Mouse (Mus musculus): ENCODE results near the gene Rps19bp1. TPM values are rescaled to one million over a fixed set of nuclear protein-coding genes. Genes with fewer than 3 reads are reported as not detected.

The Rps19bp1 gene
- polyA plus RNA-seq, 1 experiment from 2014 or later = 43.3 TPM

- no peak overlapping the region for H3K9ac ChIP-seq (ENCODE audit: low read length)
- DNase-seq (ENCODE audit: low spot score) (no peak), ATAC-seq (ENCODE audit: low FRiP score, low TSS enrichment) (peak; percentile 31; the same call in 1 of the 2 replicates)
- H3K27ac ChIP-seq (replicated peaks) = peak overlapping the region; percentile 61; the same call in 1 of the 2 replicates
- H3K4me2 ChIP-seq (replicated peaks; ENCODE audit: low read depth) = peak overlapping the region; percentile 20; the same call in 1 of the 2 replicates
- H3K36me3 ChIP-seq (ENCODE audit: control insufficient read depth, insufficient read depth, low read length) = no peaks in the 10 kb centered on the region
- H3K9me3 ChIP-seq (ENCODE audit: control insufficient read depth, low read length) = no peaks in the 10 kb centered on the region
- no peaks in the 10 kb centered on the region for H3K27me3 ChIP-seq (ENCODE audit: control insufficient read depth, insufficient read depth, low read length)
- no peak overlapping the region for H3K4me3 ChIP-seq (ENCODE audit: low read depth, low read length)
- no peak for TF ChIP-seq EP300 (optimal IDR thresholded peaks at IDR 0.05)
- TF ChIP-seq CTCF (IDR thresholded peaks at IDR 0.05; ENCODE audit: low read depth) = no peak
- WGBS = 53% methylated on average over 4 of the region's 4 CpGs
- H3K4me1 ChIP-seq (replicated peaks; ENCODE audit: control insufficient read depth, insufficient read depth) = no peaks in the 10 kb centered on the region; the same call in 1 of the 2 replicates
Measured at GRCm38 (mm10) chr15:80219705-80220657, 44.1 kb downstream of the Rps19bp1 start.

DNA sequence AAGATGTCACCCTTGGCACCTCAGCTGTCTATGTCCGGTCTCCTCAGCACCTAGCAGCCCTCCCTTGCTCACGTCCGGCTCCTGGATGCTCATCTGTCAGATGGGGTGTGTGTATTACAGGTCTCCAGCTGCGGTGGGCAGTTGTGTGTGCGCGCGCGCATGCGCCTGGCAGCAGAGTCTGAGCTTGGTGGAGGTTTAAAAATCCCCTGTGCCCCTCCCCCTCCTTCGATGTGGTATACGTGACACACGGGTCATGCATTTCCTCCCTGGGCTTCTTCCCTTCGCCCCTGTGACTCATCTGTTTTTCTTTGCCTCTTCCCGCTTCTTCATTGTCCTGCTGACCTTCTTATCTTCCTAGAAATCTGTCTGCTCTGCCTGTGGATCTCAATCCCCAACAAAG lies 44.9 kb downstream of the Rps19bp1 start:
- DNase-seq (ENCODE audit: low spot score) (peak; percentile 42), ATAC-seq (ENCODE audit: low FRiP score, low TSS enrichment) (peak; percentile 53)
- H3K27ac ChIP-seq (replicated peaks) = peak overlapping the region; percentile 61; the same call in 1 of the 2 replicates
- no peaks in the 10 kb centered on the region for H3K36me3 ChIP-seq (ENCODE audit: control insufficient read depth, insufficient read depth, low read length)
- TF ChIP-seq EP300 (optimal IDR thresholded peaks at IDR 0.05) (no peak), CTCF (IDR thresholded peaks at IDR 0.05; ENCODE audit: low read depth) (no peak)
- WGBS = 21% methylated on average over 14 of the region's 14 CpGs
- peak overlapping the region; percentile 20; the same call in 1 of the 2 replicates for H3K4me2 ChIP-seq (replicated peaks; ENCODE audit: low read depth)
- no peaks in the 10 kb centered on the region; the same call in 1 of the 2 replicates for H3K4me1 ChIP-seq (replicated peaks; ENCODE audit: control insufficient read depth, insufficient read depth)
- no peaks in the 10 kb centered on the region for H3K27me3 ChIP-seq (ENCODE audit: control insufficient read depth, insufficient read depth, low read length)
- no peak overlapping the region for H3K4me3 ChIP-seq (ENCODE audit: low read depth, low read length)
- H3K9ac ChIP-seq (ENCODE audit: low read length) = no peak overlapping the region
- no peaks in the 10 kb centered on the region for H3K9me3 ChIP-seq (ENCODE audit: control insufficient read depth, low read length)

DNA sequence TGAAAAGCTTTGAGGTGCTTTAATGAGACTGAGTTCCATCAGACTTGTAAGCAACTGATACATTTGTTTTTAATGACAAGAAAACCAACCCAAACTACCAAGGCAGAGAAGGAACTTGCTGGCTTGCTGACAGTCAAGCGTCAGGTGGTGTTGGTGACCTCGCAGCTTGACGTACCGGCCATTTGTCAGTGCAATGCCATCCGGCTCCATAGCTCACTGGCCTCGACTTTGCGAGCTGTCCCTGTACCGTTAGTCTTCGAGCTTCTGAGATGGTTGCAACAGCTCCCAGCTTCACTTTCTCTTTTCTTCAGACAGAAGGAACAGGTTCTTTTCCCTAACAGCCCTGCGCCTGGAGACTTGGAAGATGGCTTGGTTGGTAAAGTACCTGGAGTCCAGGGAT lies 46.6 kb downstream of the Rps19bp1 start:
- Histone ChIP-seq H3K36me3 (ENCODE audit: control insufficient read depth, insufficient read depth, low read length) (no peaks in the 10 kb centered on the region), H3K27ac (replicated peaks) (no peak overlapping the region), H3K4me1 (replicated peaks; ENCODE audit: control insufficient read depth, insufficient read depth) (no peaks in the 10 kb centered on the region; the same call in 1 of the 2 replicates), H3K9me3 (ENCODE audit: control insufficient read depth, low read length) (no peaks in the 10 kb centered on the region), H3K9ac (ENCODE audit: low read length) (no peak overlapping the region), H3K27me3 (ENCODE audit: control insufficient read depth, insufficient read depth, low read length) (no peaks in the 10 kb centered on the region), H3K4me2 (replicated peaks; ENCODE audit: low read depth) (no peak overlapping the region), H3K4me3 (ENCODE audit: low read depth, low read length) (no peak overlapping the region)
- ATAC-seq (ENCODE audit: low FRiP score, low TSS enrichment) = no peak
- TF ChIP-seq CTCF (IDR thresholded peaks at IDR 0.05; ENCODE audit: low read depth) = no peak
- TF ChIP-seq EP300 (optimal IDR thresholded peaks at IDR 0.05) = no peak
- no peak for DNase-seq (ENCODE audit: low spot score)
- 89% methylated on average over 10 of the region's 10 CpGs for WGBS

DNA sequence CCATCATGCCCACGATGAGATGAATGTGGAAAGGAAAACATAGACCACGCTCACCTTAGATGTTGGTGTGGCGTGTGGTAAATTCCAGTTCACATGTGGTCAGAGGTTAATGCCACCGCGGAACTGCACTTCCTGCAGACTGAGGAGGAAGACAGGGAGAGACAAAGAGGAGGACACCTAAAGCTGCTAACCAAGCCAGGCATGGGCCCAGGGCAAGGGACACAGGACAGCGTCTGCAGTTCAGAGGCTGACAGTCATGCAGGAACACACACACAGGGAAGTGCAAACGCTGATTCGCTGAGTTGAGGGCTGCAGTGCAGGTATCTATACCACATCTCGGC lies 47.7 kb downstream of the Rps19bp1 start:
- H3K4me2 ChIP-seq (replicated peaks; ENCODE audit: low read depth) = no peak overlapping the region
- no peaks in the 10 kb centered on the region for H3K9me3 ChIP-seq (ENCODE audit: control insufficient read depth, low read length)
- DNase-seq (ENCODE audit: low spot score) (no peak), ATAC-seq (ENCODE audit: low FRiP score, low TSS enrichment) (no peak)
- H3K4me3 ChIP-seq (ENCODE audit: low read depth, low read length) = no peak overlapping the region
- no peaks in the 10 kb centered on the region; the same call in 1 of the 2 replicates for H3K36me3 ChIP-seq (ENCODE audit: control insufficient read depth, insufficient read depth, low read length)
- H3K9ac ChIP-seq (ENCODE audit: low read length) = no peak overlapping the region
- no peaks in the 10 kb centered on the region; the same call in 1 of the 2 replicates for H3K4me1 ChIP-seq (replicated peaks; ENCODE audit: control insufficient read depth, insufficient read depth)
- WGBS = 59% methylated on average over 9 of the region's 9 CpGs
- TF ChIP-seq EP300 (optimal IDR thresholded peaks at IDR 0.05) (no peak), CTCF (IDR thresholded peaks at IDR 0.05; ENCODE audit: low read depth) (no peak)
- H3K27me3 ChIP-seq (ENCODE audit: control insufficient read depth, insufficient read depth, low read length) = no peaks in the 10 kb centered on the region
- no peak overlapping the region for H3K27ac ChIP-seq (replicated peaks)

DNA sequence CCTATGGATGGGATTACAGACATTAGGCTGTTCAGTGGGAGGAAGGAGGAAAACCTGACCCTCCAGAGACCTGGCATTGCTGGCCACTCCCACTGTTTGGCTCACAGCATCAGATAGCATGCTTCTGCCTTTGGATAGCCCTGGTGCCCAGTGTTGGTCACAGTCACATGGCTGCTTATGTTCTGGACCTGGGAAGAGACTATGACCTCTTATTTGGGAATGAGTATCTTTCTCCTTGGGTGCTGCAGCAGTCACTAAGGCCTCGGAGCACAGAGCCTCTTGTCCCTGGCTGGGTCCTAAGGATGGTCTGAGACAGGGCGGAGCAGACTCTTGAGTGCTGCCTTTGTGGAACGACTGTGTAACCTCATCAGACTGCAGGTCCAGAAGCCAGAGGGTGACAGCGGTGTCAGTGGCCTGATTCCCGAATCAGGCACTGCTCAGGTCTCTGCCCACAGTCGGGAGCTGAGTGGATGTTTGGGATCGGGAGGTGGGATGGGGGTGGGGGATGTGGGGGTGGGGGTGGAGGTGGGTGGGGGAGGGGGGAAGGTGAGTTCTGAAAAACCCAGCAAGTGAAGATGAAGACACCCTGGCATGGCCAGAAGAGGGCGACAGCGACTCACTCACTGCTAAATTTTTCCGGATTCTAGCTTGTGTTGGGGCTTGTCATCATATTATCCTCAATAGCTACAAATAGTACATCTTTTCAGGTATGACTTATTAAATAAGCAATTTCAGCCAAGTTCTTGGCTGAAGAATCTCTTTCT lies 48.2 kb downstream of the Rps19bp1 start:
- TF ChIP-seq EP300 (optimal IDR thresholded peaks at IDR 0.05) (no peak), CTCF (IDR thresholded peaks at IDR 0.05; ENCODE audit: low read depth) (peak; percentile 68)
- no peaks in the 10 kb centered on the region; the same call in 1 of the 2 replicates for H3K4me1 ChIP-seq (replicated peaks; ENCODE audit: control insufficient read depth, insufficient read depth)
- H3K9ac ChIP-seq (ENCODE audit: low read length) = no peak overlapping the region
- H3K9me3 ChIP-seq (ENCODE audit: control insufficient read depth, low read length) = no peaks in the 10 kb centered on the region
- H3K4me3 ChIP-seq (ENCODE audit: low read depth, low read length) = no peak overlapping the region
- DNase-seq (ENCODE audit: low spot score) (peak; percentile 58), ATAC-seq (ENCODE audit: low FRiP score, low TSS enrichment) (0 out of 2 replicates have a peak, but pooled peaks have one; percentile 6)
- no peaks in the 10 kb centered on the region for H3K27me3 ChIP-seq (ENCODE audit: control insufficient read depth, insufficient read depth, low read length)
- no peaks in the 10 kb centered on the region; the same call in 1 of the 2 replicates for H3K36me3 ChIP-seq (ENCODE audit: control insufficient read depth, insufficient read depth, low read length)
- no peak overlapping the region for H3K27ac ChIP-seq (replicated peaks)
- WGBS = 14% methylated on average over 10 of the region's 10 CpGs
- H3K4me2 ChIP-seq (replicated peaks; ENCODE audit: low read depth) = no peak overlapping the region

Measured in stomach, postnatal 0 days (tissue).